Mouse (Mus musculus) small intestine, adult 2 months (tissue): ENCODE measurements at regions not wholly inside any gene's neighbourhood (a gene's known extent, or its start where the extent isn't known, plus 50 kb on each side); places are given as distances from the start of the nearest gene placed in this dataset.

Experiments used
- H3K27ac ChIP-seq: fragments of 200-500 bp; 2 replicates; pipeline ENCODE4 v1.5.1; 2012; ENCODE audit warnings: low read depth, low read length, control low read depth, inconsistent platforms; ENCODE audit not compliant: insufficient read depth
- H3K27me3 ChIP-seq: fragments of 200-500 bp; 2 replicates; pipeline ENCODE4 v1.6.1; 2012; ENCODE audit warnings: mild to moderate bottlenecking, moderate library complexity, low read length, inconsistent platforms; ENCODE audit not compliant: control insufficient read depth, insufficient read depth
- H3K36me3 ChIP-seq: fragments of 200-500 bp; 2 replicates; pipeline ENCODE4 v1.6.1; 2012; ENCODE audit warnings: mild to moderate bottlenecking, low read length, control low read depth, inconsistent platforms; ENCODE audit not compliant: control insufficient read depth, insufficient read depth
- H3K4me1 ChIP-seq: fragments of 200-500 bp; 2 replicates; pipeline ENCODE4 v1.6.1; 2012; ENCODE audit warnings: low read length, inconsistent platforms, mixed read lengths; ENCODE audit not compliant: control insufficient read depth, insufficient read depth, insufficient read length
- H3K4me3 ChIP-seq: fragments of 200-500 bp; 2 replicates; pipeline ENCODE4 v1.5.1; 2012; ENCODE audit warnings: low read depth, mild to moderate bottlenecking, control low read depth, inconsistent platforms, low read length, moderate library complexity
- CTCF ChIP-seq: fragments of 200-500 bp; IDR thresholded peaks from 2 replicates; pipeline ENCODE4 v1.5.1; 2012; ENCODE audit warnings: low read depth, mild to moderate bottlenecking, control low read depth, inconsistent platforms, low read length, moderate library complexity, mixed read lengths; ENCODE audit not compliant: insufficient replicate concordance, insufficient read length; ENCODE audit errors: extremely low read depth
- POLR2A ChIP-seq: fragments of 200-500 bp; IDR thresholded peaks from 2 replicates; pipeline ENCODE4 v1.6.1; 2012; ENCODE audit warnings: low read depth, mild to moderate bottlenecking, control low read depth, inconsistent platforms, low read length, moderate library complexity
- WGBS: fragments of 180-500 bp; shearing (Covaris S2); methylation state at CpG from one replicate; pipeline ENCODE4 v1.1.7; 2018; 5-methylcytosine and 5-hydroxymethylcytosine counted together

- Histone ChIP-seq H3K36me3 (no peaks in the 10 kb centered on the region), H3K27me3 (no peaks in the 10 kb centered on the region), H3K4me1 (no peaks in the 10 kb centered on the region), H3K4me3 (no peak overlapping the region), H3K27ac (no peak overlapping the region)
- WGBS, result 47% methylated on average over 3 of the region's 3 CpGs
- TF ChIP-seq POLR2A (no peak), CTCF (no peak)
These were observed 270.4 kb downstream of the Rnf144a start for GRCm38 (mm10) chr12:26144616-26145015.

GRCm38 (mm10) chr12:26143411-26143810 is 271.6 kb downstream of the Rnf144a start:
- TF ChIP-seq POLR2A, result no peak
- H3K4me1 ChIP-seq, result no peaks in the 10 kb centered on the region
- no peaks in the 10 kb centered on the region for H3K27me3 ChIP-seq
- WGBS, result 30% methylated on average over 6 of the region's 6 CpGs
- no peak overlapping the region for H3K4me3 ChIP-seq
- no peak overlapping the region for H3K27ac ChIP-seq
- no peaks in the 10 kb centered on the region for H3K36me3 ChIP-seq

DNA sequence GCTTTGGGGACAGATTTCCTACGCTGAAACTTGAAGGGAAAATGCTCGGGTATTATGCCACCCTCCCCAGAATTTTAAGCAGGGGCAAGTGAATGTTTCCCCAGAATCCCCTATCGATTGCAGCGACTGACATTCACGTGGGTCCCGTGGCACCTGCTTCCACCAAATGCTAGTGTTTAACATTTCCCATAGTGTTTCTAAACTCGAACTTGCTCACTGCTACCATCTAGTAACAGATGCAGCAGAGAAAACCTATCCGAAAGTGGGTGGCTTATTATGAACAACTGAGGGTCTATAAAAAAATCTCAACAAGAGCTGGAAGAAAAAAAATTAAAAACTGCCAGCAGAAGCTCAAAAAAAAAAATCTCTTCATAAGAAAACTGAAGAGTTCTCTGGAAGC is 284.2 kb downstream of the Rnf144a start:
- Histone ChIP-seq H3K27ac (no peak overlapping the region), H3K36me3 (no peaks in the 10 kb centered on the region), H3K27me3 (no peaks in the 10 kb centered on the region), H3K4me3 (no peak overlapping the region), H3K4me1 (no peaks in the 10 kb centered on the region)
- 87% methylated on average over 8 of the region's 8 CpGs for WGBS
- TF ChIP-seq CTCF, result no peak
- TF ChIP-seq POLR2A, result no peak

GRCm38 (mm10) chr12:26130011-26130410 is 285.0 kb downstream of the Rnf144a start:
- no peak overlapping the region for H3K27ac ChIP-seq
- WGBS, result 75% methylated on average over 3 of the region's 3 CpGs
- no peak overlapping the region for H3K4me3 ChIP-seq
- H3K27me3 ChIP-seq, result no peaks in the 10 kb centered on the region
- H3K36me3 ChIP-seq, result no peaks in the 10 kb centered on the region
- H3K4me1 ChIP-seq, result no peaks in the 10 kb centered on the region
- no peak for TF ChIP-seq POLR2A
- no peak for TF ChIP-seq CTCF

DNA sequence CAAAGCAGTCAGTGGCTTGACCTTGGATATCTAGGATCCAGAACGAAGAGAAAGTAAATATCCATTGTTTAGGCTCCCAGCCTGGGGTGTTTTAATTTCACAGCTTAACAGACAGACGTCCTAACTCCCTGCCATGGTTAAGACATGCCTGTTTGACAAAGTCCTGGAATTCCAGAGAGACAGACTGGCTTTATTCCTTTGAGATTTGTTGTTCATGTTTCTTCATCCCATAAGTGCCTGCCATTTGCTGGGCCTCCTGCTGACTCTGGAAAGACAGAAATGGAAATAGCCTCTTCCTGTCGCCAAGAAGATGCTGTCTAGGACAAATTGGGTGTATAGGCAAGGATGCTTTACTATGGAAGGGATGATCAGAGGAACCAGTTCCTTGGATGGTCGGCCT is 285.5 kb downstream of the Rnf144a start:
- WGBS, result 59% methylated on average over 4 of the region's 4 CpGs

DNA sequence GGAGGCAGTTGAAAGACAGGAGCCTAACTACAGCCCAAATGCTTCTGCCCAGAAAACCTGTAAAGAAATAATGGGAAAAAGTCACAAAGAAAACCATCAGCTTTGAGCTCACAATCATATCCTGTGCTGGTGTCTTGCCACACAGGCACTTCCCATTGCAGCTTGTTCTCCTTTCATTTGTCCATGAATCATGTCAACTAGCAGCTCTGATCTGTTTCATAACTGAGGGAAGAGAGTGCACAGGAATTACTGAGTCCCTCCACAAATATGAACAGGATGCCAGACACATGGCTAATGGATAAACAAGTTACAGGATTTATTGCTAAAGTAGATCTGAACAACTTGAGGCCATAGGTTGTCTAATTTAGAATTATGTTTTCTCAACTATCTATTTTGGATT is 286.2 kb downstream of the Rnf144a start:
- H3K4me1 ChIP-seq, result no peaks in the 10 kb centered on the region; the same call in 1 of the 2 replicates
- H3K27me3 ChIP-seq, result no peaks in the 10 kb centered on the region
- TF ChIP-seq POLR2A (no peak), CTCF (no peak)
- no peak overlapping the region for H3K4me3 ChIP-seq
- H3K36me3 ChIP-seq, result no peaks in the 10 kb centered on the region
- H3K27ac ChIP-seq, result no peak overlapping the region

More for the DNA sequence above, 285.5 kb downstream of the Rnf144a start:
- H3K27ac ChIP-seq, result no peak overlapping the region
- H3K4me1 ChIP-seq, result no peaks in the 10 kb centered on the region; the same call in 1 of the 2 replicates
- no peaks in the 10 kb centered on the region for H3K27me3 ChIP-seq
- TF ChIP-seq POLR2A (no peak), CTCF (no peak)
- H3K36me3 ChIP-seq, result no peaks in the 10 kb centered on the region
- H3K4me3 ChIP-seq, result no peak overlapping the region

GRCm38 (mm10) chr12:26126260-26126659 is 288.8 kb downstream of the Rnf144a start:
- H3K36me3 ChIP-seq, result no peaks in the 10 kb centered on the region
- no peak overlapping the region for H3K4me3 ChIP-seq
- WGBS, result 84% methylated on average over 9 of the region's 9 CpGs
- no peaks in the 10 kb centered on the region for H3K27me3 ChIP-seq
- H3K27ac ChIP-seq, result no peak overlapping the region
- H3K4me1 ChIP-seq, result no peaks in the 10 kb centered on the region; the same call in 1 of the 2 replicates
- TF ChIP-seq CTCF (no peak), POLR2A (no peak)

DNA sequence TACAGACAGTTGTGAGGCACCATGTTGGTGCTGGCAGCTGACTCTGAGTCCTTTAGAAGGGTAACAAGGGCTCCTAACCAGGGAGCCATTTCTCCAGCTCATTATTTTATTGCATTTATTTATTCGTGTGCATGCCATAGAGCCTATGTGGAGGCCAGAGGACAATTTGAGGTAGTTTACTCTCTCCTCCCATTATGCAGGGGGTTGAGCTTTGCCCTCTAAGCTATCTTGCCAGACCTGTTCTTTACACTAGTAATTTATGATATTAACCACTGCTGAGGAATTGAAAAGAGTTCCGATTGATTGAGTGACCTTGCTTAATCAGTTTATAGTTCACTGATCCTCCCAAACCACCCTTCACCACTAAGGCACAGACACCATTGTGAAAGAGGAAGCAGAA is 290.8 kb downstream of the Rnf144a start:
- 0 out of 2 replicates have a peak overlapping the region, but pooled peaks have one; percentile 12 for H3K27ac ChIP-seq
- no peak for TF ChIP-seq CTCF
- TF ChIP-seq POLR2A, result no peak
- H3K27me3 ChIP-seq, result no peaks in the 10 kb centered on the region
- 31% methylated on average over 2 of the region's 2 CpGs for WGBS
- no peaks in the 10 kb centered on the region for H3K36me3 ChIP-seq
- H3K4me1 ChIP-seq, result no peaks in the 10 kb centered on the region; the same call in 1 of the 2 replicates
- H3K4me3 ChIP-seq, result no peak overlapping the region
